Mouse (Mus musculus) induced T-regulatory cell, adult 2 months (primary cell): ENCODE results near the gene Atp6v1a.

Source experiments
- DNase-seq: peaks from one replicate; pipeline ENCODE4 v3.0.0-alpha.2; 2012; ENCODE audit warnings: low read depth

Atp6v1a gene

GRCm38 (mm10) chr16:44138377-44138978 lies 1.0 kb downstream of the Atp6v1a start:
- DNase-seq = peak; percentile 46

GRCm38 (mm10) chr16:44136511-44137021 lies 2.9 kb downstream of the Atp6v1a start:
- DNase-seq = no peak

DNA sequence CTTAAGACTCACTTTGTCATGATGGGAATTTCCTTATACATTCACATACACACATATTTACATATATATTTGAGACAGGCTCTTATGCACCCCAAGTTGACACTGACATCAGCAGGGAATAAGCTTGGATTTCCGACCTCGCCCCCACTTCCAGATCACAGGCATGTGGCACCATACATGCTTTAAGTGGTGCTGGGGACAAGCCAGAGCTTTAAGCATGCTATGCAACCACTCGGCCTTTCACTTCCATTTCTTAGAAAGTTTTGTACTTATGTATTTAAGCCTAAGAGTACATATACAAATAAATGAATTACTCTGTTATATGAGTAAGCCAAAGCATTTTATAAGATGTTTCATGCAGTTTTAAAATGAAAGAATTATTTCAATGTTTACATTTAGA lies 6.3 kb downstream of the Atp6v1a start:
- no peak for DNase-seq

- no peak for DNase-seq
Observed at GRCm38 (mm10) chr16:44132300-44132699, 7.2 kb downstream of the Atp6v1a start.

DNA sequence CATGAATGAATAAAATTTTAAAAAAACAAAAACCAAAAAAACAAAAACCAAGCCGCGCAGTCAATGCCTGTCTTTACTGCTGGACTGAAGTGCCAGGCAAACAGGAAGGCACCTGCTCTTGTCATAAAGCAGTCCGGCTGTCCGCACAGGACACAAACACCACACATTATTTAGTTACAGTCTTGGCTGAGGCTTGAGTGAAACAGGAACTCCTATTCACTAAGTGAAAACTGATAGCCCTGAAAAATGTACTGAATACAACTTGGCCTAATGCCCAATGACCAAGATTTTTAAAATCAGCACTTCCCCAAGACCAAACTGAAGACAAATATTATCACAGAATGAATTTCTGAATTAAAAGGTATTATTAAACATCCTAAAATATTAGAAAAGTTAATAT lies 13.1 kb downstream of the Atp6v1a start:
- DNase-seq = no peak

DNA sequence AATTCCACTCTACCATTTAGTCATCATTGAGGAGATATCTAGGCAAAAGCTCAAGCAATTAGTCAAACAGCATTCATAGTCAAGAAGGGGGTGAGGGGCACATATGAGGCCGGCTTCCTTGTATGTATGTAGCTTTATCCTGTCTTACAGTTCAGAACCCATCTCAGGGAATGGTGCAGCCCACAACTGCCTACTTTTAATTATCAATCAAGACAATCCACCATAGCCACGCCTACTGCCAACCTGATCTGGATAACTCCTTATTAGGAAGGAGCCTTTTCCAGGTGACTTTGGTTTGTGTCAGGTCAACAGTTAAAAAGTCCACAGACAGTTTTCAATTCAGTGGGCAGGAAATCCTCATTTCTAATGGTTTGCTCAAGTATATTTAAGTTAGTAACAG lies 14.1 kb downstream of the Atp6v1a start:
- DNase-seq = no peak

GRCm38 (mm10) chr16:44124713-44125112 lies 14.8 kb downstream of the Atp6v1a start:
- no peak for DNase-seq

DNA sequence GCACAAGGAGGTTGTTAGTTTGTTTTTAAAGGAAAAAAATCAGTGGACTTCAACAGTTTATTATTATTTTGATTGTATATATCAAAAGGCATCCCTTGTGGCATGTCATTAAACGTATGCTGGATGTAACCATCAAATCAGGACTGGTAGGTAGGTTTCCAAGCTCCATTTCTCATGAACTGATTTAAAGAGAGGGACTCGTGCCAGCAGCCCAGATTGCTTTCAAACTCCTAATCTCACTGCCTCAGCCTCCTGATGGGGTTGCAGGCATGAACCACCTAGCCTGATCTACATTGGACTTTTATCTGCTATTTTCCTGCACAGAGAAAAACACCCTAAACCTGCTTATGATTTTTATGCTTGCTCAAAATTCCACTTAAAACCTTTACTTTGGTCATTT lies 15.7 kb downstream of the Atp6v1a start:
- DNase-seq = no peak

DNA sequence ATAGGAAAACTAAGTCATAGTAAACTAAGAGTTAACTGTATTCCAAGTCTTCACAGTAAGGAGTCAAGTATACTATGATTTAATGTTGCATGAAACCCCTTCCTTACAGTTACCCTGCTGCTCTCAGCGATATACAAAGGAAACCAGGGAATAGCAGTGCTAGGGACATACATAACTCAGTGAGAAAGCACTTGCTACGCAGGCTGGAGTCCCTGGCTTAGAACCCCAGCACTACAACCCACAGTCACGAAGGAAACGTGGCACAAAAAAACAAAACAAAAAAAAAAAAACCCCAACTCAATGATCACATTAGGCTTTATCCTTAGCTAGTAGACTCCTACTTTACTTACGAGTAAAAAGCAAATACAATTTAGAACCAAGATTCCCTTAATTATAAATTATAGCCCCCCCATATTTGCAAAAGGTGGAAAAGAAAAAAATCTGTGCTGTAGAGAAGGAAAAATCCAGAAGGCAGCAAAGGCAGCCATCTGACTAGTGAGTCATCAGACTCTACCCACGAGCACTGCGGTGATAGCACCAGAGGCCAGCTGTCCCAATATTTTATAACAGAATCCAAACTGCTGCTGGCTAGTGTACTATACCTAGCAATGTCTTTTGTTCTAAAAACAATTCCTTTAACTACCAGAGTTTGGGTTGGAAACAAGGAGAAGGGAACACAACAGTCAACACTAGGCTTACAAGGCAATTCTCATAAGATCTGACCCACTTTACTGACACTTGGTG lies 16.4 kb downstream of the Atp6v1a start:
- no peak for DNase-seq

DNA sequence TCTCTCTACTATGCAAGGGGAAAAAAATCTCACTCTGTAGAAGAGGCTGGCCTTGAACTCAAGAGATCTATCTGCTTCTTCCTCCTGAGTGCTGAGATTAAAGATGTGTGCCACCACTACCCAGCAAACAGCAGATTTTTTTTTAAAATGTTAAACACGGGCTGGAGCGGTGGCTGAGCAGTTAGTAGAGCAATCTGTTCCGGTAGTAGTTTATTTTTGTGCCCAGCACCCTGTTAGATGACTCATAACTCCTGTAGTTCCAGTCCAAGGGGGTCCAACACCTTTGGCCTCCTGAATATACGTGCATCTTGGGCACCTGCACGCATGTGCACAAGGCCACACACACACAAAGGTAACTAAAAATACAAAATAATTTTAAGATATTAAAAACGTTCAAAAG lies 16.9 kb downstream of the Atp6v1a start:
- no peak for DNase-seq

GRCm38 (mm10) chr16:44122122-44122521 lies 17.4 kb downstream of the Atp6v1a start:
- no peak for DNase-seq

DNA sequence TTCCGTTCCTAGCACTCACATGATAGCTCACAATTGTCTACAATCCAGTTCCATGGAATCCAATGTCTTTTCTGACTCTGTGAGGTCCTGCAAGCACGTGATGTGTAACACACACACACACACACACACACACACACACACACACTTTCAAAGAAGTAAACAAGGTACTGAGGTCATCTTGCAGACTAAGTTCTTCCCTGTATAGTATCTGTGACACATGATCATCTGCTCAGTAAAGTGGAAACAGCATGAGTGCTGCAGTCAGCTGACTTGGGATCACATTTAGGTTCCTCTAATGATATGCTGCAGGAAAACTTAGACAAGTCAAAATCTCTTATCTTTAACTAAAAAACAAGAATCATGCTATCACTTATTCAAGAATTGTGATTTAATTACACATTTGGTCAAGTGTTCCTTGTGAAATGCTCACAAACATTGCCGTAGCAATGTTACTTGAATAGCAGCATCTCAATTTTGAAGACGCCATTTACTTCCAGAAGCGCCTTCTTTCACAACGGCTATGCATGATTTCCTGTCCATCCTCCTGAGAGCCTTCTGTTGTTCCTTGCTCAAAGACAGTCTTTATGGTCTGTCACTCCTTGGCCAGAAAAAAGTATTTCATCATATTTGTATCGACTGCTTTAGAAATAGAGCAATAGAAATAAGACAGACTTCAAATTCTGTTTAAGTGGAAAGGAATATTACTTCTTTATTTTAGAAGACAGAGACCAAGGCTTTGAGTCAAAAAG lies 19.6 kb downstream of the Atp6v1a start:
- DNase-seq = no peak

DNA sequence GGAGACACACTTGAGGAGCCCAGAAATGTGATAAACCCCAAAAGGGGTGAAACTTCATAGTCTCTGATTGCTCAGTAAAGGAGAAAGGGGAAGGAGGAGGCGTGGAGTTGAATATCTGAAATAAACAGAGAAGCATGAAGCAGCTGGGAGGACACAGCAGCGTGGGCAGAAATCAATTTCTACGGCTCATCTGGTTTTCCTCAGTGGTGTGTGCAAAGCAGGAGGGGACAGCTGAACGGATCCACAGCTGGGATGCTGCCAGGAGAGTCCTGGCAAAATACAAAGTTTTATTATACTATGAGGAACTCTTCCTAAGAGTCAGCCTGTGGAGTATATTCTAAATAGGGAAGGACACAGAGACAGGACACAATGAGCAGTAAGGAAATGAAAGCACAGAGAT lies 30.5 kb downstream of the Atp6v1a start:
- DNase-seq = no peak

GRCm38 (mm10) chr16:44105211-44105610 lies 34.3 kb downstream of the Atp6v1a start:
- DNase-seq = no peak

DNA sequence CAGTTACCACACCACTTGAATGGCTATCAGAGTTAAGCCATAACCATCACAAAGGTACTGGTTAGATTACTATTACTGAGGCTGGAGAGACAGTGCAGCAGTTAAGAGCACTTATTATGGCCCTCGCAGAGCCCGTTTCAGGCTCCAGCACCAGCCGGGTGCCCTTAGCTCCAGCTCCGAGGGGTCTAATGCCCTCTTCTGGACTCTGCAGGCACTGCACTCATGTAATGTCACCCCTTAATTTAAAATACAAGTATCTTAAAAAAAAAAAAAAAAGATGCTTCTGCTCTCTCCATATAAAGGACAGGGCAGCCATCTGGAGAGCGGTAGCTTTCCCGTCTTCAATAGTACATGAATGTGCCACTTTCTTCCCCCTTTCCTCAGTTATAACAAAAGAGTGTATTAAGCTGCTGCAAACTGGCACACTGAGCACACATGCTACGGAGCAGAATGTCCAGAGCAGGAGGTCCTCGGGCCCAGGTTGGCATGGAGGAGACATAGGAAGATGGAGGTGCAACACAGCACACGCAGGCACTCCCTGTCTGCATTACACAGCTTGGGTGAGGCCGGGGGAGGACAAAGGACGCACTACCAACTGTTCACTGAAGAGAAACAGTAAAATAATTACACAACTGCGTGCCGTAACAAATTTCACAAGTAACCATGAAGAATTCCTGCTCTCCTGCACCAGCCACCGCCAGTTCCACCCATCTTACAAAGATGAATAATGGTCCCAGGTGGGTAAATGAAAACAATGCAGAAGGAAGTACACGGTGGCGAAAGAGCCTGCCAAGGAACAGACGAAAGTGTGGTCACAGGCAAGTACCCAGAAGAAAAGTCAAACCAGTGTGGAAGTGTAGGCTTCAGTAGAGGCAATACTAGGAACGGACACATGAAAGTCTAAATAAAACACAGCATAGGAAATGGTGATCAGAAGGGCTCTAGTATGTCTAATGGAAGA lies 35.4 kb downstream of the Atp6v1a start:
- DNase-seq = peak; percentile 18

GRCm38 (mm10) chr16:44102925-44103324 lies 36.6 kb downstream of the Atp6v1a start:
- peak; percentile 8 for DNase-seq

- no peak for DNase-seq
Observed at GRCm38 (mm10) chr16:44101181-44101710, 38.3 kb downstream of the Atp6v1a start.

GRCm38 (mm10) chr16:44099377-44099776 lies 40.1 kb downstream of the Atp6v1a start:
- no peak for DNase-seq

- DNase-seq = no peak
Observed at GRCm38 (mm10) chr16:44087650-44088049, 51.9 kb downstream of the Atp6v1a start.

DNA sequence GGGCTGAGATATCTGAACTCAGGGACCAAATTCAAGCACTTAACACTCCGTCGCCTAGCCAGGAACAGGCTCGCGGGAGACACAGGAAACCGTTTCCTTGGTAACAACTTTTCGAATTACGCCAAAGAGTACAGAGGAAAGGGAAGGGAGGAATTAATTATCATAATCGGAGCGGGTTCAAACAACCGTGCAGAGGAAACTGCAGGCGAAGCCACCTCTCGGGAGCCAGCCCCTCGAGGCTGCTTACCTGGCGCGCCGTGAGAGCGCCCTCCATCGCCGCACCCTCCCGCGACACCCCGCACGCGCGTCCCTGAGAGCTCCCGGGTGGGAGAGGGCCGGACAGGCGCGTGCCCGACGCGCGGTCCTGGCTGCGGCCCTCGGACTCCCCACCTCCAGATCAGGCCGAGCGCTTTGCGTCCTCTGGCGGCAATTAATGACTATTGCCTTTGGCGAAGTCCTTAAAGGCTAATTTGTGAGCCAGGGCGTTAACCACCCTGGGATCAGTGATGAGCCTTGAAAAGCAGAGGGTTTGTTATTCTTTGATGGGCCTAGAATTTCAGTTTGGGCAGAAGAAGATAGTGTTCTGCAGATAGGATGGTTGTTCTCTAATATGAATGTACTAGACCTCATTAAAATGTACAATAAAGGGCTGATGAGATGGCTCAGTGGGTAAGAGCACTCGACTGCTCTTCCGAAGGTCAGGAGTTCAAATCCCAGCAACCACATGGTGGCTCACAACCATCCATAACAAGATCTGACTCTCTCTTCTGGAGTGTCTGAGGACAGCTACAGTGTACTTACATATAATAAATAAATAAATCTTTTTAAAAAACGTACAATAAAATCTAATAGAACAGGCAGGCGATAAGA lies 76.2 kb downstream of the Atp6v1a start, which contains the start of gene Gramd1c:
TSS of gene Gramd1c (minus strand) at position 321 of the 870 bp plus-strand sequence.
- DNase-seq = peak; percentile 50
